Mouse (Mus musculus): ENCODE data around the gene Lypd3.
A peak's percentile ranks its signal among the peaks of the same experiment; 100 is the strongest.

Gene Lypd3

DNA sequence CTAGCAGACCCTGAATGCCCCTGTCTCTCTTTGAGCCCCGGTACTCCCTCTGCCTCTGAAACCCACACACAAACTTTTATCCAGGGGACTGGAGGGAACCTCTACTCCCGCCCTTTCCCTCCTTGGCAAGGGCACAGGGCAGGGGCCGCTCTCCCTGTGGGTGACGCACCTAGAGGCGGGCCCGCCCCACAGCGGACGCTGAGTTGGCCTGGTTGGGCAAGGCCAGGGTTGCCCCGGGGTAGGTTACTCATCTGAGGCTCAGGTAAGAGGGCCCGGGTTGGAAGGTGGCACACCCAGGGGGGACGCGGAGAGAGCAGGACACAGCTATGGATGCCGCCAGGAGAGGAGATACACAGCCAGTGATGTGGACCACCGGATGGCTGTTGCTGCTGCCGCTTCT lies at the start of gene Lypd3:
Gene Lypd3, plus strand, starts transcription at position 287 of the 400 bp plus-strand sequence.
- no peak for DNase-seq

DNA sequence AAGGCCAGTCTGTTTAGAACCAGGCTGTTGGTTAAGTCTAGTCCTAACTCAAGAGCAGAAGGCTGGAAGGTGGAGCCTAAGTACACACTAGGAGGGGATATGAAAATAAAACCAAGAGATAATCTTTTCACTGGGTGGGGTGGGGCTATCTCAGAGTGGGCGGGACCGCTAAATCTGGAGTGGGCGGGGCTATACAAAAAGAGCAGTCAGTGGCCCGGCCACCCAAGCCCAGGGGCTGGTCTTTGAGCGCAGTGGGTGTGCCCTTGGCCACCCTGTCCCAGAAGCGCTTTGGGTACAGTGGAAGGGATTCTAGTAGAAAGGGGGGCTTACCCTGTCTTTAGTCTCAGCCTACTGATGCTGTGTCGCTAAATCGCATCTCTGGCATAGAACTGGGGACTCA lies 49.5 kb upstream of the Lypd3 start:
- no peak for DNase-seq

DNA sequence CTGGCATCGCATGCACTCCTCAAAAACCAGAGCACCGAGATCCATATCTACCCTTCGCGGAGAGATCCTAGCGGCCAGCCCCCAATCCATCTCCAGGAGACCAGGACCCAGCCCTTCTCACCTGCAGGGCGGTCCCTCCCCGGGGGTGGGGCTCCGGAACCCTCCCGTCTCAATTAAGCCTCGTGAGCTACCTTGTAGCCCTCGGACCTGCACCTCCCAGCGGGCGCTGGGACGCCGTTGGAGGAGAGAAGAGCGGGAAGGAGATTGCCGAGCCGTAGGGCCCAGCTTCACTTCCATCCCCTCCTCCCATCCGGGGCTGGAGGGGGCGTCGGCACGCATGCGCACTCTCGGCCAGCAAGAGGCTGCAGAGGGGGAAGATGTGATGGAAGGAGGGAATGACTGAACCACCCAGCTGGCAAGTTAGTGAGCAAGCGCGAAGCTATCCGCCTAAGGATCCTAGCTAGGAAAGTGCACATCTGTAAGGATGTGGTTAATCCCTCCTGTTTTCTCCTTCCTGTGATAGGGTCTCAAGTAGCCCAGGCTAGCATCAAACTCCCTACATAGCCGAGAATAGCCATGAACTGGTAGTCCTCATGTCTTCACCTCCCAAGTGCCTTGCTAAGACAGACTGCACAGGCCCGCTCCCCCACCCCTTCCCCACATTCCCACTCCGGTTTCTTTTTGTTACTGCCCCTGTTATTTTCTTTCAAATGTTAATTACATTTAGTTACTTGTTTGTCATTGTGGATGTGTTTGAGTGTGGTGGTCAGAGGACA lies 48.8 kb upstream of the Lypd3 start, which contains the start of the genes Ethe1 and Zfp575:
Gene Ethe1, plus strand, starts transcription at position 214 of the 776 bp plus-strand sequence.
Gene Zfp575, minus strand, starts transcription at position 312 of the 776 bp plus-strand sequence.
- DNase-seq = peak in 1 of 2 experiments; percentile 51

- peak; percentile 87 to 90 for DNase-seq
These were observed 48.0 kb upstream of the Lypd3 start for GRCm38 (mm10) chr7:24588336-24588735.

DNA sequence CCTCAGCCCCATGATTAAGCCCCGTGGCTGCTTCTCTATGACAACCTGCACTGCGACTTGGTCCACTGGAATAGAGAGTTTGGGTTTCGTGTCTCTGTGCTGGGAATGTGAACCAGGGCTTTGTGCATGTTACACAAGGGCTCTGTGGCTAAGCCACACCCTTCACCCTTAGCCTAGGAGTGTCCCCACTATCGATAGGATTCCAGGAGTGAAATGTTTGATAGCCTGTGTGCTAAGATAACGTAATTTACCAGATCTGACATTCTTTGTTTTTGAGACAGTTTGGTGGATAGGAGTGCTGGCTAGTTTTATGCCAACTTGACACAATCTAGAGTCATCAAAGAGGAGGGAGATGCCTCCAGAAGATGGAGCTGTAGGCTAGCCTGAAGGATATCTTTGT lies 44.6 kb upstream of the Lypd3 start:
- DNase-seq = no peak

- DNase-seq = peak; percentile 38 to 51
These were observed 44.2 kb upstream of the Lypd3 start for GRCm38 (mm10) chr7:24592163-24592562.

DNA sequence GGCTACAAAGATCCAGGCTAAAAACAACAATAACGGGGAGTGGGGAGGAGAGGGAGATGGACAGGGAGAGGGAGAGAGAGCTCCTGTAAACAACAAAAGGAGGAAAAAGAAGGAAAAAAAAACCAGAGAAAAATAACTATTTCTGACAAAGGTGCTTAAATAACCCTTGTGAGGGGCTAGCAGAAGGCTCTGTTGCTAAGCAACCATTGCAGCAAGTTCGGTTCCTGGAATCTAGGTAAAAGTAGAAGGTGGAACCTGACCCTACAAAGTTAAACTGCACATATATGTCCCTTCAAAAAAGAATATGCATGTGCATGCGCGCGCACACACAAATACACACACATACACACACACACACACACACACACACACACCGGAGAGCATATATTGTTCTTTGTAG lies 43.6 kb upstream of the Lypd3 start:
- no peak for DNase-seq

DNA sequence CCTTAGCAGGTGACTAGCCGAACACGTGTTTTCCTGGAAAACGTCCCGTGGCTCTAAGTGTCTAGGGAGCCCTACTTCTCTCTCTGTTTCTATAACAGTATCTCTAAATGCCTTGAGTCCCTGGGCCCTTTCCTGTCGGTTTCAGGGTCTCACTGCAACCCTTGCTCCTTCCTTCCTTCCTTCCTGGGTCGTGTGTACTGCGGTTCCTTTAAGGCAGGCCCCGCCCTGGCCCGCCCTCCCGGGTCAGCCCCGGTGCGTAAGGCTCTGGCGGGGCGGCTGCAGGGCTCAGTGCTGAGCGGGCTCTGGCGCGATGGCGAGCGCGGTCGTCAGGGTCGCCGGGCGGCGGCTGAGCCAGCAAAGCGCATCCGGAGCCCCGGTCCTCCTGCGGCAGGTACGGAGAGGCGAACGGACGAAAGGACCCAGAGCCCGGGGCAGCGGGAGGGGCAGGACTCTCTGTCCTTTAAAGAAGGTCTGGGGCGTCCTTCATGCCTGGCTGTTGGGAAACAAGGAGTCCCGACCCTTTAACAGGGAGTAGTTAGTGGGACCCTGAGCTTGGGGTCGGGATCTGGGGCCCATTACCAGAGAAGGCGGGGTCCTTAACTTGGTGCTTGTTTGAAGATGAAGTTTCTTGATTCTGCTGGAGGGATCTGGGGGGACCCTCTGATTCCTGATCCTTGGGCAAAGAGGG lies 42.6 kb upstream of the Lypd3 start:
- peak; percentile 79 to 91 for DNase-seq

GRCm38 (mm10) chr7:24594309-24594803 lies 42.0 kb upstream of the Lypd3 start:
- peak in 1 of 2 experiments; percentile 43 for DNase-seq

GRCm38 (mm10) chr7:24595464-24595863 lies 40.9 kb upstream of the Lypd3 start:
- DNase-seq = peak; percentile 36 to 53

GRCm38 (mm10) chr7:24598121-24598520 lies 38.2 kb upstream of the Lypd3 start:
- peak; percentile 44 to 47 for DNase-seq

DNA sequence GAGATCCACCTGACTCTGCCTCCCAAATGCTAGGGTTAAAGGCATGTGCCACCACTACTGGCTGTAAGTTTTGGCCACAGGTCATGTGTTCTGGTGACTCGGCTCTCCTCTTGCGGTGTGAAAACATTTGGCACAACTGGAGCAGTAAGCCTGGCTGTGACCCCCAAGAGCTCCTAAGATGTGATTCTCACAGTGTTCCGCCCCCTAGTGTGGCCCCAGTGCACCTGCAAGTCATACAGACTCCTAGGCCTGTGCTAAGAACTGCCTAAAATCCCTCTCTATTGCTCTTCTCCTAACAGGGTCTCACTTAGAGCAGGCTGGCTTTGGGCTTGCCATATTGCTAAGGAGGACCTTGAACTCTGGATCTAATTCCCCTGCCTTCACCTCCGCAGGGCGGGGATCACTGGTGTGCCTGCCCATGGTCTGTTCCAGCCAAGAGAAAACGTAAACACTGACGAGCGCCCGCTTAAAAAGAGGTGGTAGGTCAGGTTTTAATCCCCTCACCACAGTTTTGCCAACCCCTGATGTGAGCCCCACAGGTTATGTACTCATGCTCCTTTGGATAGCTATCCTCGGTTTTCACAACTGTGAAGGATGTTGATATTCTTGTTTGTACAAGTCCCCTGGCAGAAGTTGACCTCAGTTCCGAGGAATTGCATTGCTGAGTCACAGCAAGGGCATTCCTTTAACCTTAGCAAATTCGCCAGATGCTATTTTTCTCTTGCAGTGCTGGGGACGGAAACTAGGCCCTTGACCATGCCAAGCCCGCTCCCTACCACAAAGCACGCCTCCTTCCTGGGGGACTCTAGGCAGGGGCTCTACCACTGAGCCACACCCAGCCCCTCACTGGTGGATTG lies 36.9 kb upstream of the Lypd3 start:
- DNase-seq = peak; percentile 39 to 62

DNA sequence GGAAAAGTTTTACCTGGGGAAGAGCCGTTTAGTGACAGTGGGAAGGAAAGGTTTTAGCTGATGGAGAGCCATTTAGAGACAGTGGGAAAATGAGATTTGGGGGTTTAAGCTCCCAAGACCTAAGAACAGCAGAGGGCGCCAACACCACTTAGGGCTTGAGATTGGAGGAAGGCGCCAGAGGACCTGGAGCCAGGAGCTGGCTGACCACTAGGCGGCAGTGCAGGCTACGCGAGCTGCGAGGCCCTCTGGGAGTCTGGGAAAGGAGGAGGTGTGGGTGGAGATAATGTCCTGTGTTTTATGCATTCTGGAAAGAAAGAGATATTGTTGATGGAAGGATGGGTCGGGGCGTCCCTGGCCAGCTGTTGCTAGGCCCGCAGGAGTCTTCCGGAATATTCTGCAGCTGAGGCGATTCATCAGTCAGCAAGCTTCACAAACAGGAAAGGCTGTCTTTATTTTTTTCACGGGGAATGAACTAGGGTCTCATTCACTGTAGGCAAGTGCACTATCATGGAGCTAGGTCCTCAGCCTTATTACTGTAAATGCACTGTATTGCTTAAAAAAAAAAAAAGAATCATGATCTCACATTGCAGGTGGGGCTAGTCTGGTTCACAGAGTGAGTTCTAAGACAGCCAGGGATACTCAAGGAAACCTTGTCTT lies 35.3 kb upstream of the Lypd3 start:
- DNase-seq = peak; percentile 94 to 99

GRCm38 (mm10) chr7:24605561-24605960 lies 30.8 kb upstream of the Lypd3 start:
- no peak for DNase-seq

- DNase-seq = peak; percentile 46 to 79
These were observed 30.3 kb upstream of the Lypd3 start for GRCm38 (mm10) chr7:24606046-24606445.

- DNase-seq = peak; percentile 74 to 84
These were observed 28.3 kb upstream of the Lypd3 start for GRCm38 (mm10) chr7:24608017-24608416.

DNA sequence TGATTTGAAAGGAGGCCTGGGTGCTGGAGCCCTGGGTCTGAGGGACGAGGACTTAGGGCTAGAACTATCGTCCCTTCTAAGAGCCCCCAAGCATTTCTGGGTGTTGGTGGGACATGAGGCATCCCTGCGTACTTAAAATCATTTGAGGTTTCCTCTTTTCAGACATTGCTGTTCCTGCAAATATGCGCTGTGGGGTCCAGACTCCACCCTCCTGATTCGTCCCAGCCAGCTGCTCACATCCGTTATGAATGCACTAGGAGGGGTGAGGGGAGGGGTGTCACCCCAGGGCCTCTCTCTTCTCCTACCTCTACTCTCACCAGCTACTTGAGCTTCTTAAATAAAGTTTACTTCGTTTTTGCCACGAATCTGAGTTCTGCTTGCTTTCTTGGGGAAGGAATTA lies 27.8 kb upstream of the Lypd3 start:
- DNase-seq = no peak

- peak; percentile 56 to 70 for DNase-seq
These were observed 26.0 kb upstream of the Lypd3 start, which contains the start of gene Phldb3 for GRCm38 (mm10) chr7:24610144-24610878. Phldb3 (plus strand) TSS chr7:24610763.

DNA sequence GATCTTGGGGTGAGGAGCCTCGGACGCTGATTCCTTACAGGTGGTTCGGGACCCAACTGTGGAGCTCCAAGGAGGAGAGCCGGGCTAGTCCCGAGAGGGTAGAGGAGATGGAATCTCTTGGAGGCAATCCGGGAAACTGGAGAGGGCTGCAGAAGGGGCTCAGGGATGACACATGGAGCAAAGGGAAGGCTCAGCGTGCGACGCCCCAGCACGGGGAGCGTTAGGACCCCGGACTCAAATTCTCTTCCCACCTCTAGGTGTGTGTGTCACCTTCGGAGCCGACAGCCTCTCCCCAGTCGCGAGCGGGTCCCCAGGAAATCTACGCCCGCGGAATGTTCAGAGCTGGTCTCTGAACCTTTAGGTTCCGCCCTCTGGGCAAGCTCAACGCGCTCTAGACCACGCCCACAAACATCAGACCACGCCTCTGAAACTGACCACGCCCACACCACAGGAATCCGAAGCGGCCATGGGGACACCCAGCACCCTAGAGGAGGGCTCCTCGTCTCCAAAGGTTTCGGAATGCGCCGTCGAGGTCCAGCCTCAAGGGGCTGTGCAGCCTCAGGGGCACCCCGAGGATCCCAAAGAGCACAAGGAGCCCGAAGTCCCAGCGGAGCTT lies 25.4 kb upstream of the Lypd3 start:
- DNase-seq = peak; percentile 94 to 97

DNA sequence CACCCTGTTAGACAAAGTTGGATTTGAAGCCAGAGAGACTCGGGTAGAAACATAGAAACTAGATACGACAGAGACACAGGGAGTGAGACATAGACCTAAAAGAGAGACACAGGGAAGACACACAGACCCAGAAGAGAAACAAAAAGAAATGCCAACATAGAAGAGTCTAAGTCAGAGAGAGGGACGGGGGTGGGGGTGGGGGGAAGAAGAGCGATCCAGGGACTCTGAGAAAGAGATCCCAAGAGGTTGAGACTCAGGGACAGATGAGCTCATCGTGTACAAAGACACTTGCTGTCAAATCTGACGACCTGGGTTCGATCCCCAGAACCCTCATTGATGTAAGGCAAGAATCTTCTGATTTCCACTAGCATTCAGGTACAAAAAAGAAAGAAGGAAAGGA lies 24.6 kb upstream of the Lypd3 start:
- no peak for DNase-seq
